Mouse (Mus musculus) liver, embryonic 12.5 days (tissue): ENCODE results near the gene Net1. TPM values are rescaled to one million over a fixed set of nuclear protein-coding genes. Genes with fewer than 3 reads are reported as not detected.
A peak's percentile ranks its signal among the peaks of the same experiment; 100 is the strongest.

ENCODE experiments used
- ATAC-seq: fragments of 200-750 bp; cut with Nextera tagmentation; 2 replicates; pipeline ENCODE4 v1.8.0; 2017; ENCODE audit warnings: moderate number of reproducible peaks, mild to moderate bottlenecking, moderate library complexity
- H3K27ac ChIP-seq: fragments of 300-500 bp; sonication (generic); 2 replicates; pipeline ENCODE4 v1.5.1; 2016; ENCODE audit warnings: mild to moderate bottlenecking
- H3K27me3 ChIP-seq: fragments of 300-500 bp; sonication (generic); replicated peaks from 2 replicates; pipeline ENCODE4 v1.6.1; 2016; ENCODE audit warnings: mild to moderate bottlenecking, moderate library complexity
- H3K36me3 ChIP-seq: fragments of 300-500 bp; sonication (generic); 2 replicates; pipeline ENCODE4 v1.6.1; 2016; ENCODE audit warnings: mild to moderate bottlenecking, moderate library complexity
- H3K4me1 ChIP-seq: fragments of 300-500 bp; sonication (generic); 2 replicates; pipeline ENCODE4 v1.6.1; 2016
- H3K4me2 ChIP-seq: fragments of 300-500 bp; sonication (generic); 2 replicates; pipeline ENCODE4 v1.6.1; 2016; ENCODE audit warnings: mild to moderate bottlenecking, moderate library complexity
- H3K4me3 ChIP-seq: fragments of 300-500 bp; sonication (generic); 2 replicates; pipeline ENCODE4 v1.5.1; 2016; ENCODE audit warnings: mild to moderate bottlenecking, moderate library complexity
- H3K9ac ChIP-seq: fragments of 300-500 bp; sonication (generic); 2 replicates; pipeline ENCODE4 v1.6.1; 2016; ENCODE audit warnings: mild to moderate bottlenecking, moderate library complexity
- H3K9me3 ChIP-seq: fragments of 300-500 bp; sonication (generic); replicated peaks from 2 replicates; pipeline ENCODE4 v1.6.1; 2016; ENCODE audit warnings: mild to moderate bottlenecking, moderate library complexity
- WGBS: fragments of 180-500 bp; shearing (Covaris S2); methylation state at CpG from one replicate; pipeline ENCODE4 v1.1.7; 2016; ENCODE audit not compliant: insufficient replicate concordance; 5-methylcytosine and 5-hydroxymethylcytosine counted together
- polyA plus RNA-seq: library from polyadenylated mRNA; unstranded; fragments of >200 nt; fragmentation: Nextera tagmentation; extraction: Ambion mirVana; gene quantifications from 2 replicates; pipeline ENCODE4 v1.2.1, GENCODE M21; 2016

Net1 gene
- polyA plus RNA-seq, 1 experiment from 2014 or later: 67.4 TPM

DNA sequence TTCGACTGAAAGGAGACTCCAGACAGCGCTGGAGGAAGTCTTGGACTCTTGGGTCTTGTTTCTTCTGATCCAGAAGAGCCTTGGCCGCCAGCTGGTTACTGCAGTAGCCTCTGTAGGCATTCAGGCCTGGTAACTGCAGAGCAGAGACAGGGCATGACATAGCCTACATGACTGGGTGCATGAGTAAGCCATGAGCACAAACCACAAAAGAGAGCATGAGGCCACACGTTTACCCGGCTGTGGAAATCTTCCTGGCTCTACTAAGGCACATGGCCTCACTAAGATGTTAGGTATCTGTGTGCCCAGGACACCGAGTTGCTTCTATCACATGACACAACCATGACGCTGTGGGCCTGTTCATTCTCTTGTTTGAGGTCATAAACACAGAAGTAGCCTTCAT lies 31.4 kb downstream of the Net1 start:
- Histone ChIP-seq H3K4me3 (no peak overlapping the region), H3K27me3 (no peaks in the 10 kb centered on the region), H3K9me3 (no peaks in the 10 kb centered on the region), H3K4me1 (peaks cover 26% of the 10 kb centered on the region), H3K4me2 (no peak overlapping the region), H3K9ac (no peak overlapping the region), H3K36me3 (peaks cover 84% of the 10 kb centered on the region), H3K27ac (no peak overlapping the region)
- ATAC-seq: no peak
- WGBS: 86% methylated on average over 7 of the region's 7 CpGs

DNA sequence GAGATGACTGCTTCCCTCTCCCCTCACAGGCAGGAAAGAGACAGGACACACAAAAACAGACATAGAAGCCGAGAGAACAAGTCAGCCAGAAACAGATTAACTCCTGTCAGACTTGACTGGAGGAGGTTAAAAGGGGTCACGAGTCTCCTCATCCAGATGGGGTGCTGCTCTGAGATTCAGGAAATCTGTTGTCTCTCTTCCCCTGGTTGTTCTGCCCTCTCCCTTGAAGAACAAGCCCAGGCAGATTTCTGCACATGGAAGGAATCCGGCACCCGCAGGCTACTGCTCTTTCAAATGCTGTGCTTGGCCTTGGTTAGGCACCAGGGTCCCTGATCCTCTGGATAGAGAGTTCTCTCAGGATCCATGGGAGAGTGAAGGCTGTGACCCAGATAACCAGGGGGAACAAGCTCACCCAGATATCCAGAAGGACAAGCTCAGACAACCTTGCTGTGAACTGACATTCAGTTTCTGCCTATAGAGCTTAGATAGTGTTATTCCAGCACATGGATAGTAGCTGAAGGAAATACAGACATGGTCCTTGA lies 40.3 kb downstream of the Net1 start:
- H3K4me3 ChIP-seq: no peak overlapping the region
- H3K9me3 ChIP-seq: no peaks in the 10 kb centered on the region
- H3K4me2 ChIP-seq: no peak overlapping the region
- H3K36me3 ChIP-seq: peaks cover 25% of the 10 kb centered on the region
- WGBS: 69% methylated on average over 4 of the region's 4 CpGs
- ATAC-seq: no peak
- H3K27me3 ChIP-seq: no peaks in the 10 kb centered on the region
- H3K4me1 ChIP-seq: peaks cover 22% of the 10 kb centered on the region
- no peak overlapping the region for H3K9ac ChIP-seq
- H3K27ac ChIP-seq: no peak overlapping the region

DNA sequence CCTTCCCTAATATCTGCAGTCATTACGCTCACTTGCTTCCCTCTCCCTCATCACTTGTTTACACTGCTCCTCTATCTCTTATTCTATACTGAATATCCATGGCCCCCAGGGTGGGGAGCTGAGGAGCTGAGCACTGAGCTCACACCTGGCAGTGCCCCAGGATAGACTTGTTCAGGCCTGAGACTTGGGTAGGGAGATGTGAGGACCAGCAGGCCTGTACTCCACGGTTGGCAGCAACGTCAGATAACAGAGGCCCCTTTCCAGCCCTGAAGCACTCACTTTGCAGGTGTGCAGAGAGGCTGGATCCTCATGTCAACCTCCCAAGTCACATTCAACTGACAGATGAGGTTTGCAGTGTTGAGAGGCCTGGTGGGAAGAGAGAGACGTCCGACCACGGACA lies 40.8 kb downstream of the Net1 start:
- Histone ChIP-seq H3K9me3 (no peaks in the 10 kb centered on the region), H3K4me1 (peaks cover 27% of the 10 kb centered on the region), H3K4me2 (no peak overlapping the region), H3K27me3 (no peaks in the 10 kb centered on the region), H3K36me3 (peaks cover 20% of the 10 kb centered on the region), H3K4me3 (no peak overlapping the region), H3K9ac (no peak overlapping the region; the same call in 1 of the 2 replicates), H3K27ac (peak overlapping the region; percentile 8; the same call in 1 of the 2 replicates)
- 55% methylated on average over 6 of the region's 6 CpGs for WGBS
- ATAC-seq: peak; percentile 57

DNA sequence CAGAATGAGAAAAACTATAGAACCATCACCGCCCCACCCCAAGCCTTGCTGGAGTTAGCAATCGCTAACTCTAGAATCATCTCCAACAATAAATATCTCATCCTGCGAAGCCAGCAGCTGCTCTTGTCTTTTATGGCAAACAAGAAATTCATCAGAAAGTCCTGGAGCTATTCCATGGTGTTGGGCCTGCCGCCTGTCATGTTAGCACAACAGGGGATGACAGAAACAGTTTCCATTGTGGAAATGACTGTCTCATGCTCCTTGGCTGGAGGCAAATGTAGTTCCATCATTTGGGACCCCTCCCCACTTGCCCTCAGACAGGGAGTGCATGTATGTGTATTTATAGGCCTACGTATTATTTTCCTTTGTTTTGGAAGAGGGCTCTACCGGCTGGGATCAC lies 41.6 kb downstream of the Net1 start:
- no peak overlapping the region for H3K4me3 ChIP-seq
- 82% methylated on average over 6 of the region's 6 CpGs for WGBS
- no peaks in the 10 kb centered on the region for H3K9me3 ChIP-seq
- H3K36me3 ChIP-seq: peaks cover 12% of the 10 kb centered on the region
- peak overlapping the region; percentile 8; the same call in 1 of the 2 replicates for H3K27ac ChIP-seq
- peaks cover 35% of the 10 kb centered on the region for H3K4me1 ChIP-seq
- no peak for ATAC-seq
- H3K9ac ChIP-seq: no peak overlapping the region
- no peak overlapping the region for H3K4me2 ChIP-seq
- H3K27me3 ChIP-seq: no peaks in the 10 kb centered on the region

DNA sequence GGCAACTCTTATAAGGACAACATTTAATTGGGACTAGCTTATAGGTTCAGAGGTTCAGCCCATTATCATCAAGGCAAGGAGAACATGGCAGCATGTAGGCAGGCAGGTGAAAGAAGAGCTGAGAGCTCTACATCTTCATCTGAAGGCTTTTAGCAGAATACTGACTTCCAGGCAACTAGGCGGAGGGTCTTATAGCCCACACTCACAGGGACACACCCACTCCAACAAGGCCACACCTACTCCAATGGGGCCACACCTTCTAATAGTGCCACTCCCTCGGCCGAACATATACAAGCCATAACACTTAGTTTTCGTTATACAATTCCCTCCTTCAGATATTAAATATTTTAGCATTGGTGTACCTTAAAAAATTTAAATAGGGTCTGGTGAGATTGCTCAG lies 45.2 kb downstream of the Net1 start:
- H3K4me1 ChIP-seq: peaks cover 67% of the 10 kb centered on the region
- ATAC-seq: peak; percentile 58; the same call in 1 of the 2 replicates
- H3K4me3 ChIP-seq: no peak overlapping the region
- no peaks in the 10 kb centered on the region for H3K9me3 ChIP-seq
- no peak overlapping the region for H3K9ac ChIP-seq
- no peaks in the 10 kb centered on the region for H3K36me3 ChIP-seq
- H3K4me2 ChIP-seq: 0 out of 2 replicates have a peak overlapping the region, but pooled peaks have one; percentile 2
- 77% methylated on average over 4 of the region's 4 CpGs for WGBS
- H3K27ac ChIP-seq: no peak overlapping the region
- H3K27me3 ChIP-seq: no peaks in the 10 kb centered on the region

DNA sequence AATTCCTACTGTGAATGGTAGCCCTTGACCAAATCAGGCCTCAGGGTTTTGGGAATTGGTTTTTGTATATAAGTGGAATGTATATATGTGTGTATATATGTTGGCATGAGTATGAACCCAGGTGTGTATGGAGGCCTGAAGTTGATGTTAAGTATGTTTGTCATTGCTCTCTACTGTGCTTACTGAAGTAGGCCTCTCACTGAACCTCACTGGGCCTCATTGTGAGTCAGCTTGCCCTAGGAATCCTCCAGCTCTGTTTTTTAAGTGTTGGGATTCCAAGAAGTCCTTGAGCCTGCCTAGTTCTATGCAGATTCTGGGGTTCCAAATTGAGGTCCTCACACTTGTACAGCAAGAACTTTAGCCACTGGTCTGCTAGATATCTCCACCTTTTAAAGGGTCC lies 48.1 kb downstream of the Net1 start:
- no peak overlapping the region for H3K4me3 ChIP-seq
- H3K4me2 ChIP-seq: no peak overlapping the region
- ATAC-seq: no peak
- peaks cover 82% of the 10 kb centered on the region for H3K4me1 ChIP-seq
- no peaks in the 10 kb centered on the region for H3K9me3 ChIP-seq
- H3K36me3 ChIP-seq: no peaks in the 10 kb centered on the region
- peak overlapping the region; percentile 62 for H3K27ac ChIP-seq
- no peak overlapping the region for H3K9ac ChIP-seq
- H3K27me3 ChIP-seq: no peaks in the 10 kb centered on the region

DNA sequence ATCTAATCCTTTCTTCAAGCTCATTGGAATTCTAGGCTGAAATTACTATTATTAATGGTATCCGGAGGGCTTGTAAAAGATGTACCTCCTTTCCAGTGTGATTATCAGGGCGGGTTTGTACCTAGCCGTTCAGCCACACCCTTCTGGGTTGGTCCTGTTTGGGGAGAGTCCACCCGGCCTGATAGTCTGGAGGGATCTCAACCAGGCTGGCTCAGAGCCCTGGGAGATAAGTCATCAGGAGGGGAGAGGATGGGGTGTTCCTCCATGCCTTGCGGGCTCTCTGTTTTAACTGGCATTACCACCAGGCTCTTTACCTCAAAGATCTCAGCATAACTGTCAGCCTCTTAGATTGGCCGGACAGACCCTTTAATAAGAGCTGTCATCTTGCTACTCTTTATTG lies 50.9 kb downstream of the Net1 start:
- ATAC-seq: peak; percentile 92
- H3K4me2 ChIP-seq: peak overlapping the region; percentile 68
- H3K4me3 ChIP-seq: peak overlapping the region; percentile 29
- H3K36me3 ChIP-seq: no peaks in the 10 kb centered on the region
- WGBS: 26% methylated on average over 6 of the region's 6 CpGs
- H3K9ac ChIP-seq: peak overlapping the region; percentile 51
- peak overlapping the region; percentile 98 for H3K27ac ChIP-seq
- H3K9me3 ChIP-seq: no peaks in the 10 kb centered on the region
- H3K27me3 ChIP-seq: no peaks in the 10 kb centered on the region
- H3K4me1 ChIP-seq: peaks cover 95% of the 10 kb centered on the region

DNA sequence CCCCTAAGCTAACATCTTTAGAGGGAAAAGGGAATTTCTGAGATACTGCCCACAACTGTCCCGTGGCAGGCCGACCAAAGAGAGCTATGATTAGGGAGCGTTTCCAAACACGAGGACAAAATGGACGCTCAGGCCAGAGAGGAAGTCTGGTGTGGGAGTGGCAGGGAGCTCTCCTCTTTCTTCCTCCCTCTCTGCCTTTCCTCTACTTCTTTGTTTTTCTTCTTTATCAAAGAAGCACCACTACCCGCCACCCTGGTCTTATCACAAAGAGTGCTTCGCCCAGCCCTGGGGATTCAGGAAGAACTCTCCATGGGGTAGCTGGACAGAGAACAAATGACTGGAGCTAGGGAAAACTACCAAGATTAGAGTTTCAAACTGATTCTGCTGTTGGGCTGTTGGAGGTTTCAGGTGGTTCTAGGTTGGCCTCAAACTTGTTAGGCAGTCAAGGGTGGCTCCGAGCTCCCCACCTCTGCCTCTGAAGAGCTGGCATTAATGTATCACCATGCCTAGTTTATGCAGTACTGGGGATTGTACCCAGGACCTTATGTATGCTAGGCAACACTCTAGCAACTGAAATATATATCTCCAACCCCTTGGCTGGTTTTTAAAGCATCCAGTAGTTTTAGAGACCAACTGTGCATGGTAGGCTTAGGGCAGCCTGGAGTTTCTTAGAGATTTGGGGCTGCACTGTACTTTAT lies 51.5 kb downstream of the Net1 start:
- Histone ChIP-seq H3K4me2 (peak overlapping the region; percentile 68), H3K9ac (peak overlapping the region; percentile 62), H3K36me3 (no peaks in the 10 kb centered on the region), H3K4me3 (peak overlapping the region; percentile 29), H3K9me3 (no peaks in the 10 kb centered on the region), H3K27ac (peak overlapping the region; percentile 98), H3K27me3 (no peaks in the 10 kb centered on the region), H3K4me1 (peaks cover 95% of the 10 kb centered on the region)
- ATAC-seq: peak; percentile 64
- WGBS: 25% methylated on average over 8 of the region's 8 CpGs

DNA sequence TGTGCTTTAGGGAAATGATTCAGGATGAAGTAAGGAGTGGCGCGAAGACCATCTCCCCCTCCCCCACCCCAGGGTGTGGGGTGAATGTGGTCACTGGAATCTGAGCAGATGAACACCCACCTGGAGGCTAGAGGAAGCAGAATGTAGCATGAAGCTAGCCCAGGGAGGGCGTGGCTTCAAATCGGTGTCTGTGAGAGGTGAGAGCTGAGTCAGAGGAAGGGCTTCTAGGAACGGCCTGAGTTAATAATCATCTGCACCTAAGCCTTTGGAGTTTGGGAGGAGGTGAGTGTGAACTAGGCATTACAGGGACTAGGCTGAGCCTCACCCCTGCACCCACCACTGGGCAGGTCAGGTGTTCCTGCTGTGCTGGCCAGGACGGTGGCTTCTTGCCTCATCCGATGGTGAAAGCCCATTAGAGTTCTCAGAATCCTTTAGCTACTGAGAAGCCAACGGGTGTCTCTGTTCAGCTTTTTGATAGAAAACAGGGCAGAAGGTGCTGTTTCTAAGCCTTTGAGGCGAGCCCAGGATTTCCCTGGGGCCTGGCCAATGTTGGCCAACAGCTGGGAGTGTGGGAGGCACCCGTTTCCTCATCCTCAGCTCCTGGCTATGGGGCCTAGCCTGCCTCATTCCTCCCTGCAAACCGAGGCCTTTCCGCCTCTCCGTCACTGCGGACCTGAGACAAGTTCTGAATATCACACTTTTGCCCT lies 52.2 kb downstream of the Net1 start:
- Histone ChIP-seq H3K4me2 (peak overlapping the region; percentile 68), H3K4me1 (peaks cover 97% of the 10 kb centered on the region), H3K9me3 (no peaks in the 10 kb centered on the region), H3K4me3 (peak overlapping the region; percentile 29; the same call in 1 of the 2 replicates), H3K9ac (peak overlapping the region; percentile 62), H3K36me3 (no peaks in the 10 kb centered on the region), H3K27ac (peak overlapping the region; percentile 98), H3K27me3 (no peaks in the 10 kb centered on the region)
- 52% methylated on average over 14 of the region's 14 CpGs for WGBS
- peak; percentile 9 for ATAC-seq

DNA sequence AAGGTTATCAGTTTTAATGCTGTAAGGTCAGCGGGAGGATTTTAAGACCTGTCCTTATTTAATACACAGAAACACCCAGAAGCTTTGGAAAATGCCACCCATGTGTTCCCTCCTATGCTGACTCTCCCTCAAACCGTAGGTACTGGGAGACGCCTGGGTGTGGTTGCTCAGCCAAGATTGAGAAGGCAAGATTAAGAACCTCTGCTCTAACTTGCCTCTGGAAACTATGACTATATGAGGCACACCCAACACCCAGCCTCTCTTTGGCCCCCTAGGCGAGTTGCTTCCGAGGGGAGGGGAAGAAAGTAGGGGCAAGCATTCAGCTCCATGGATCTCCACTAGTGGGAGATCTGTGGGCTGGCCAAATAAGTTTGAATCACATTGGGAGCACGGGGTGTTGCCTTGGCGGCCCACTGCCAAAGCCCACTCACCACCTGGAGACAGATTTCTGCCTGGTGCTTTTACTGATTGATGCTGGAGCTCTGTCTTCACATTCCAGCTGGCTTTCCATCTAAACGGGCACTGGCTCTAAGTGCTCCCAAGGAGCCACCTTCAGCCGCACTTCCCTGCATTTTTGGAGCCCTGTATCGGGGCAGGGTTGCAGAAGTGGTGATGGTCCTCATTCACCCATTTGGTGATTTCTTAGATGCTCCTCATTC lies 55.0 kb downstream of the Net1 start:
- H3K4me3 ChIP-seq: no peak overlapping the region
- ATAC-seq: peak; percentile 69
- no peaks in the 10 kb centered on the region for H3K27me3 ChIP-seq
- peaks cover 75% of the 10 kb centered on the region for H3K4me1 ChIP-seq
- H3K9ac ChIP-seq: 0 out of 2 replicates have a peak overlapping the region, but pooled peaks have one; percentile 23
- H3K4me2 ChIP-seq: peak overlapping the region; percentile 51
- WGBS: 58% methylated on average over 10 of the region's 10 CpGs
- H3K27ac ChIP-seq: peak overlapping the region; percentile 56
- H3K9me3 ChIP-seq: no peaks in the 10 kb centered on the region
- no peaks in the 10 kb centered on the region for H3K36me3 ChIP-seq

DNA sequence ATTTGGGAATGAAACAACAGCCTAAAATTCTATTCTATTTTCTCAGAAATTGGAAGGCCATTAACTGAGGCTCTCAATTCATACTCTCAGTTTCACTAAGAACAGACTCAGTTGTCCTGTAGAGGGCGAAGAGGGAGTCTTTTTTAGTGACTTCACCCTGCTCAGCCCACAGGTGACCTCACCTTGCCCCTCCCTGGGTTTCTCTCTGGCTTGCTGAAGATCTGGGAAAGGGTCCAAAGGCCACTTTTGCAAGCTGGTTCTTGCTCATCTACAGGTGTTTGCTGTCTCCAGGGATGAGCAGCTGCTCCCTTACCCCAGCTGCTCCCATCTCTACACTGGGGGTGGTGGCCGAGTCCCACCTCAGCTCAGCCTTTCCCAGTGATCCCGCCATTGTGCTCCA lies 55.7 kb downstream of the Net1 start:
- no peak for ATAC-seq
- Histone ChIP-seq H3K36me3 (no peaks in the 10 kb centered on the region), H3K27me3 (no peaks in the 10 kb centered on the region), H3K9me3 (no peaks in the 10 kb centered on the region), H3K4me2 (peak overlapping the region; percentile 51; the same call in 1 of the 2 replicates), H3K4me3 (no peak overlapping the region), H3K4me1 (peaks cover 67% of the 10 kb centered on the region), H3K27ac (peak overlapping the region; percentile 69), H3K9ac (0 out of 2 replicates have a peak overlapping the region, but pooled peaks have one; percentile 27)
- WGBS: 75% methylated on average over 3 of the region's 3 CpGs

DNA sequence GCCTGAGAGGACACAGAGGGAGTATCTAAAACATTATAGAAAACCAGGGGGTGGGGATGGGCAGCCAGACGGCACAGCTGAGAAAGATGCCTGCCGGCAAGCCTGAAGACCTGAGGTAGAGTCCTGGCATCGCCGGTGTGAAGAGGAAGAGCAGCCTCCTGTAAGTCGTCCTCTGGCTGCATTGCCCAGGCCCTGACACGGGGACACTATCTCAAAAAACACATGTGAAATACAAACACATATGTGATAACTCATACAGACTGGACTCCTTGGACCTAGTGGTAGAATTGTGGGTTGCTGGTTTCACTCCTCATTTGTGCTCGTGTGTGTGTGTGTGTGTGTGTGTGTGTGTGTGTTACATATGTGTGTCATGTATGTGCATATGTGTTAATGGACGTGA lies 56.8 kb downstream of the Net1 start:
- H3K9me3 ChIP-seq: no peaks in the 10 kb centered on the region
- peaks cover 62% of the 10 kb centered on the region for H3K4me1 ChIP-seq
- ATAC-seq: peak; percentile 79
- H3K27me3 ChIP-seq: no peaks in the 10 kb centered on the region
- peak overlapping the region; percentile 69 for H3K27ac ChIP-seq
- H3K4me2 ChIP-seq: peak overlapping the region; percentile 38
- no peak overlapping the region for H3K4me3 ChIP-seq
- H3K36me3 ChIP-seq: no peaks in the 10 kb centered on the region
- 49% methylated on average over 8 of the region's 8 CpGs for WGBS
- H3K9ac ChIP-seq: 0 out of 2 replicates have a peak overlapping the region, but pooled peaks have one; percentile 27
